Mouse (Mus musculus) MEL (cell line): Measurements from ENCODE around the gene Rdh5. TPM values are rescaled to one million over a fixed set of nuclear protein-coding genes. Genes with fewer than 3 reads are reported as not detected.
A peak's percentile ranks its signal among the peaks of the same experiment; 100 is the strongest.

Experiments used
- DNase-seq: peaks from one replicate; pipeline ENCODE4 v3.0.0; 2011; ENCODE audit warnings: low read depth, low spot score
- H3K27ac ChIP-seq: 2 replicates; pipeline ENCODE4 v1.5.1; 2012; ENCODE audit warnings: low read depth, mild to moderate bottlenecking, control low read depth, low read length, moderate library complexity; ENCODE audit not compliant: control insufficient read depth
- H3K27me3 ChIP-seq, 2 experiments: fragments of 150-350 bp in 1 of 2; sonication (generic) in 1 of 2; 2 replicates each; pipeline ENCODE4 v1.6.1; 2012; ENCODE audit warnings: low read length in 2 of 2, mild to moderate bottlenecking in 2 of 2, improper control_type of control experiment in 1 of 2, moderate library complexity in 1 of 2; ENCODE audit not compliant: insufficient read depth in 2 of 2, control insufficient read depth in 1 of 2
- H3K36me3 ChIP-seq, 2 experiments: 2 replicates each; pipeline ENCODE4 v1.6.1; 2012 to 2014; ENCODE audit warnings: low read length in 2 of 2, improper control_type of control experiment in 1 of 2, inconsistent platforms in 1 of 2, mild to moderate bottlenecking in 1 of 2; ENCODE audit not compliant: insufficient read depth in 2 of 2, control insufficient read depth in 1 of 2
- H3K4me1 ChIP-seq, 2 experiments: fragments of 150-350 bp in 1 of 2; sonication (generic) in 1 of 2; 2 replicates each; pipeline ENCODE4 v1.6.1; 2012; ENCODE audit warnings: low read length in 2 of 2, improper control_type of control experiment in 1 of 2, mild to moderate bottlenecking in 1 of 2; ENCODE audit not compliant: insufficient read depth in 2 of 2, control insufficient read depth in 1 of 2
- H3K4me3 ChIP-seq, 2 experiments: fragments of 150-350 bp in 1 of 2; sonication (generic) in 1 of 2; 2 replicates each; pipeline ENCODE4 v1.5.1; 2012; ENCODE audit warnings: low read depth in 2 of 2, low read length in 2 of 2, mild to moderate bottlenecking in 2 of 2, moderate library complexity in 2 of 2, control low read depth in 1 of 2, improper control_type of control experiment in 1 of 2; ENCODE audit not compliant: control insufficient read depth in 1 of 2, insufficient read depth in 1 of 2
- H3K79me2 ChIP-seq: 2 replicates; pipeline ENCODE4 v1.6.1; 2012; ENCODE audit warnings: mild to moderate bottlenecking, low read length, moderate library complexity; ENCODE audit not compliant: control insufficient read depth, poor library complexity, insufficient read depth
- H3K9ac ChIP-seq: 2 replicates; pipeline ENCODE4 v1.6.1; 2012; ENCODE audit warnings: low read depth, mild to moderate bottlenecking, control low read depth, low read length, moderate library complexity; ENCODE audit not compliant: control insufficient read depth, poor library complexity, severe bottlenecking
- H3K9me3 ChIP-seq: fragments of 150-350 bp; sonication (generic); replicated peaks from 2 replicates; pipeline ENCODE4 v1.6.1; 2012; ENCODE audit warnings: mild to moderate bottlenecking, low read length, improper control_type of control experiment, moderate library complexity; ENCODE audit not compliant: insufficient read depth
- BHLHE40 ChIP-seq: IDR thresholded peaks from 2 replicates; pipeline ENCODE4 v1.6.1; 2012; ENCODE audit warnings: low read depth, mild to moderate bottlenecking, inconsistent platforms, low read length, improper control_type of control experiment, borderline replicate concordance
- CTCF ChIP-seq, 3 experiments: IDR thresholded peaks in 2 of 3; conservative IDR thresholded peaks in 1 of 3; 2 replicates each; pipeline ENCODE4 v1.5.1; 2011 to 2012; ENCODE audit warnings: low read length in 3 of 3, low read depth in 2 of 3, mild to moderate bottlenecking in 2 of 3, improper control_type of control experiment in 1 of 3, inconsistent platforms in 1 of 3, mixed read lengths in 1 of 3, moderate library complexity in 1 of 3; ENCODE audit not compliant: control insufficient read depth in 1 of 3, insufficient read depth in 1 of 3, poor library complexity in 1 of 3, severe bottlenecking in 1 of 3
- EP300 ChIP-seq, 2 experiments: IDR thresholded peaks; 2 replicates each; pipeline ENCODE4 v1.6.1; 2011; ENCODE audit warnings: improper control_type of control experiment in 2 of 2, low read length in 2 of 2, low read depth in 1 of 2, mild to moderate bottlenecking in 1 of 2
- GABPA ChIP-seq: IDR thresholded peaks from 2 replicates; pipeline ENCODE4 v1.6.1; 2012; ENCODE audit warnings: low read depth, mild to moderate bottlenecking, inconsistent platforms, low read length, improper control_type of control experiment, moderate library complexity
- JUND ChIP-seq: IDR thresholded peaks from 2 replicates; pipeline ENCODE4 v1.6.1; 2011; ENCODE audit warnings: low read depth, mild to moderate bottlenecking, improper control_type of control experiment, low read length
- KAT2A ChIP-seq: conservative IDR thresholded peaks from 2 replicates; pipeline ENCODE4 v1.6.1; 2012; ENCODE audit warnings: low read depth, low read length, improper control_type of control experiment, inconsistent platforms
- MAX ChIP-seq: IDR thresholded peaks from 2 replicates; pipeline ENCODE4 v1.6.1; 2011; ENCODE audit warnings: low read length, improper control_type of control experiment
- NELFE ChIP-seq: IDR thresholded peaks from 2 replicates; pipeline ENCODE4 v1.6.1; 2011; ENCODE audit warnings: low read depth, low read length, improper control_type of control experiment
- POLR2A ChIP-seq, 2 experiments: IDR thresholded peaks; 2 replicates each; pipeline ENCODE4 v1.6.1; 2011 to 2012; ENCODE audit warnings: low read length in 2 of 2, mild to moderate bottlenecking in 2 of 2, control low read depth in 1 of 2, improper control_type of control experiment in 1 of 2, low read depth in 1 of 2, moderate library complexity in 1 of 2; ENCODE audit not compliant: control insufficient read depth in 1 of 2, insufficient read depth in 1 of 2, poor library complexity in 1 of 2
- POLR2AphosphoS2 ChIP-seq: IDR thresholded peaks from 2 replicates; pipeline ENCODE4 v1.6.1; 2011; ENCODE audit warnings: low read length, improper control_type of control experiment
- POLR2AphosphoS5 ChIP-seq: IDR thresholded peaks from 2 replicates; pipeline ENCODE4 v1.6.1; 2012; ENCODE audit warnings: low read depth, borderline replicate concordance, mild to moderate bottlenecking, inconsistent platforms, low read length, moderate library complexity, mixed read lengths
- RAD21 ChIP-seq: IDR thresholded peaks from 2 replicates; pipeline ENCODE4 v1.6.1; 2011; ENCODE audit warnings: mild to moderate bottlenecking, low read depth, low read length, improper control_type of control experiment
- SIN3A ChIP-seq: IDR thresholded peaks from 2 replicates; pipeline ENCODE4 v1.6.1; 2012; ENCODE audit warnings: low read length, improper control_type of control experiment, inconsistent platforms
- TCF12 ChIP-seq: IDR thresholded peaks from 2 replicates; pipeline ENCODE4 v1.6.1; 2014; ENCODE audit warnings: low read depth, mild to moderate bottlenecking, inconsistent platforms, low read length, improper control_type of control experiment, moderate library complexity
- USF2 ChIP-seq, 2 experiments: IDR thresholded peaks; 2 replicates each; pipeline ENCODE4 v1.6.1; 2011 to 2012; ENCODE audit warnings: improper control_type of control experiment in 2 of 2, low read length in 2 of 2, borderline replicate concordance in 1 of 2, inconsistent platforms in 1 of 2, low read depth in 1 of 2, mild to moderate bottlenecking in 1 of 2; ENCODE audit not compliant: insufficient read depth in 1 of 2
- ZKSCAN1 ChIP-seq: IDR thresholded peaks from 2 replicates; pipeline ENCODE4 v1.6.1; 2012; ENCODE audit warnings: low read depth, mild to moderate bottlenecking, inconsistent platforms, low read length, improper control_type of control experiment, moderate library complexity
- polyA plus RNA-seq, 2 experiments: library from polyadenylated mRNA; stranded (reverse) in 1 of 2; unstranded in 1 of 2; fragments of >175 nt in 1 of 2; fragments of >200 nt in 1 of 2; gene quantifications; 2 replicates each; pipeline versions ENCODE4 v1.2.1 to v1.2.4; 2012; ENCODE audit warnings: low replicate concordance in 2 of 2, low read depth in 1 of 2; ENCODE audit not compliant: insufficient read length in 2 of 2, insufficient read depth in 1 of 2, missing spikeins in 1 of 2
- total RNA-seq: library from RNA; depleted of rRNA; stranded (reverse); fragments of 300-350 nt; gene quantifications from 2 replicates; pipeline ENCODE4 v1.2.3, GENCODE M21; 2012

Gene Rdh5
- total and polyA plus RNA-seq, 3 experiments = 1.2 to 4.2 TPM; not detected in 1

- no peak overlapping the region for H3K9ac ChIP-seq
- DNase-seq = no peak
Measured at GRCm38 (mm10) chr10:128950208-128950887, 27.7 kb upstream of the Rdh5 start.

GRCm38 (mm10) chr10:128947496-128947895, 24.8 kb upstream of the Rdh5 start:
- DNase-seq = no peak
- Histone ChIP-seq H3K9ac (no peak overlapping the region), H3K9me3 (no peaks in the 10 kb centered on the region), H3K4me3 (no peak overlapping the region), H3K79me2 (no peaks in the 10 kb centered on the region), H3K27ac (no peak overlapping the region), H3K27me3 (peaks cover 0 to 6% of the 10 kb centered on the region in 2 experiments), H3K4me1 (no peaks in the 10 kb centered on the region), H3K36me3 (no peaks in the 10 kb centered on the region)
- TF ChIP-seq BHLHE40 (no peak), MAX (no peak), JUND (no peak), GABPA (no peak), TCF12 (no peak), ZKSCAN1 (no peak), EP300 (IDR thresholded peaks at IDR 0.05; ENCODE audit: low read depth in 1 of 2, low read length in 2 of 2) (no peak)
- TF ChIP-seq, all 39 proteins: peak for 0

More at GRCm38 (mm10) chr10:128950208-128950887, 27.7 kb upstream of the Rdh5 start:
- no peak for TF ChIP-seq USF2 (IDR thresholded peaks at IDR 0.05; ENCODE audit: borderline replicate concordance in 1 of 2, insufficient read depth in 1 of 2, low read depth in 1 of 2, low read length in 2 of 2)
- TF ChIP-seq POLR2AphosphoS2 = no peak
- no peak for TF ChIP-seq POLR2AphosphoS5
- TF ChIP-seq GABPA = no peak
- TF ChIP-seq KAT2A = no peak
- no peak for TF ChIP-seq SIN3A
- TF ChIP-seq JUND = no peak
- no peak for TF ChIP-seq NELFE
- TF ChIP-seq POLR2A (IDR thresholded peaks at IDR 0.05; ENCODE audit: control insufficient read depth in 1 of 2, insufficient read depth in 1 of 2, low read depth in 1 of 2, low read length in 2 of 2, poor library complexity in 1 of 2) = no peak
- H3K27me3 ChIP-seq = peaks cover 2 to 6% of the 10 kb centered on the region in 2 experiments
- no peak overlapping the region for H3K4me3 ChIP-seq
- H3K27ac ChIP-seq = no peak overlapping the region
- H3K9me3 ChIP-seq = no peaks in the 10 kb centered on the region
- H3K36me3 ChIP-seq = no peaks in the 10 kb centered on the region
- no peaks in the 10 kb centered on the region for H3K4me1 ChIP-seq
- H3K79me2 ChIP-seq = no peaks in the 10 kb centered on the region

GRCm38 (mm10) chr10:128945675-128946074, 23.0 kb upstream of the Rdh5 start:
- H3K9me3 ChIP-seq = no peaks in the 10 kb centered on the region
- H3K79me2 ChIP-seq = no peaks in the 10 kb centered on the region
- no peaks in the 10 kb centered on the region for H3K4me1 ChIP-seq
- TF ChIP-seq CTCF (IDR thresholded peaks at IDR 0.05 in 2 of 3, conservative IDR thresholded peaks at IDR 0.05 in 1 of 3; ENCODE audit: control insufficient read depth in 1 of 3, insufficient read depth in 1 of 3, low read depth in 2 of 3, low read length in 3 of 3, poor library complexity in 1 of 3, severe bottlenecking in 1 of 3) = peak; percentile 53 to 58 (median 56)
- no peak for TF ChIP-seq MAX
- TF ChIP-seq TCF12 = no peak
- peak; percentile 23 for TF ChIP-seq RAD21
- TF ChIP-seq, all 39 proteins: peak for 2
- Histone ChIP-seq H3K4me3 (no peak overlapping the region), H3K9ac (no peak overlapping the region), H3K36me3 (no peaks in the 10 kb centered on the region), H3K27ac (no peak overlapping the region), H3K27me3 (no peaks in the 10 kb centered on the region)
- peak; percentile 14 for DNase-seq
